Mouse (Mus musculus) bone marrow, adult 2 months (tissue): ENCODE measurements at regions not wholly inside any gene's neighbourhood (a gene's known extent, or its start where the extent isn't known, plus 50 kb on each side); places are given as distances from the start of the nearest gene placed in this dataset.

Source experiments
- H3K27ac ChIP-seq: fragments of 200-500 bp; 2 replicates; pipeline ENCODE4 v1.5.1; 2012; ENCODE audit warnings: low read depth, mild to moderate bottlenecking, control low read depth, inconsistent platforms, low read length; ENCODE audit not compliant: control insufficient read depth, poor library complexity, insufficient read depth
- H3K4me1 ChIP-seq: fragments of 200-500 bp; 2 replicates; pipeline ENCODE4 v1.6.1; 2011; ENCODE audit warnings: low read length; ENCODE audit not compliant: control insufficient read depth, insufficient read depth
- H3K4me3 ChIP-seq: fragments of 200-500 bp; replicated peaks from 2 replicates; pipeline ENCODE3; 2011; ENCODE audit warnings: mild to moderate bottlenecking, low read depth, low read length, control low read depth; ENCODE audit not compliant: control insufficient read depth
- CTCF ChIP-seq: fragments of 200-500 bp; IDR thresholded peaks from 2 replicates; pipeline ENCODE4 v1.5.1; 2011; ENCODE audit warnings: low read length, control low read depth; ENCODE audit not compliant: control insufficient read depth, insufficient read depth
- POLR2A ChIP-seq: fragments of 200-500 bp; IDR thresholded peaks from 2 replicates; pipeline ENCODE4 v1.6.1; 2011; ENCODE audit warnings: low read depth, mild to moderate bottlenecking, control low read depth, low read length, borderline replicate concordance; ENCODE audit not compliant: control insufficient read depth
- WGBS: fragments of 180-500 bp; shearing (Covaris S2); methylation state at CpG from one replicate; pipeline ENCODE4 v1.1.7; 2018; 5-methylcytosine and 5-hydroxymethylcytosine counted together

- H3K27ac ChIP-seq, result no peak overlapping the region
- H3K4me3 ChIP-seq, result no peak overlapping the region
- TF ChIP-seq CTCF (no peak), POLR2A (no peak)
- 66% methylated on average over 5 of the region's 5 CpGs for WGBS
- H3K4me1 ChIP-seq, result no peaks in the 10 kb centered on the region
These were observed 206.7 kb upstream of the F930015N05Rik start for GRCm38 (mm10) chr11:64643171-64643570.

GRCm38 (mm10) chr11:64647938-64648337 is 211.5 kb upstream of the F930015N05Rik start:
- no peak overlapping the region for H3K4me3 ChIP-seq
- 42% methylated on average over 2 of the region's 2 CpGs for WGBS
- H3K4me1 ChIP-seq, result no peaks in the 10 kb centered on the region
- H3K27ac ChIP-seq, result no peak overlapping the region
- TF ChIP-seq POLR2A, result no peak
- TF ChIP-seq CTCF, result no peak

GRCm38 (mm10) chr11:64650571-64651282 is 214.3 kb upstream of the F930015N05Rik start:
- H3K27ac ChIP-seq, result no peak overlapping the region
- TF ChIP-seq CTCF (no peak), POLR2A (no peak)
- WGBS, result 76% methylated on average over 10 of the region's 10 CpGs

GRCm38 (mm10) chr11:64652811-64653210 is 216.4 kb upstream of the F930015N05Rik start:
- Histone ChIP-seq H3K27ac (no peak overlapping the region), H3K4me1 (no peaks in the 10 kb centered on the region)

More at GRCm38 (mm10) chr11:64650571-64651282, 214.3 kb upstream of the F930015N05Rik start:
- Histone ChIP-seq H3K4me1 (no peaks in the 10 kb centered on the region), H3K4me3 (no peak overlapping the region)

GRCm38 (mm10) chr11:64655162-64655561 is 218.7 kb upstream of the F930015N05Rik start:
- Histone ChIP-seq H3K27ac (no peak overlapping the region), H3K4me3 (no peak overlapping the region), H3K4me1 (no peaks in the 10 kb centered on the region)
- 8% methylated on average over 1 of the region's 1 CpGs for WGBS
- TF ChIP-seq CTCF (no peak), POLR2A (no peak)

More at GRCm38 (mm10) chr11:64652811-64653210, 216.4 kb upstream of the F930015N05Rik start:
- no peak for TF ChIP-seq POLR2A
- no peak for TF ChIP-seq CTCF
- H3K4me3 ChIP-seq, result no peak overlapping the region

- Histone ChIP-seq H3K4me1 (no peaks in the 10 kb centered on the region), H3K27ac (no peak overlapping the region), H3K4me3 (no peak overlapping the region)
- no peak for TF ChIP-seq CTCF
- 61% methylated on average over 6 of the region's 6 CpGs for WGBS
These were observed 226.7 kb upstream of the F930015N05Rik start for GRCm38 (mm10) chr11:64663166-64663565.

- Histone ChIP-seq H3K4me1 (no peaks in the 10 kb centered on the region), H3K4me3 (no peak overlapping the region), H3K27ac (no peak overlapping the region)
- TF ChIP-seq POLR2A, result no peak
- TF ChIP-seq CTCF, result no peak
- WGBS, result 74% methylated on average over 3 of the region's 3 CpGs
These were observed 230.6 kb upstream of the F930015N05Rik start for GRCm38 (mm10) chr11:64667010-64667409.

- Histone ChIP-seq H3K27ac (no peak overlapping the region), H3K4me3 (no peak overlapping the region), H3K4me1 (no peaks in the 10 kb centered on the region)
- WGBS, result 70% methylated on average over 7 of the region's 7 CpGs
- TF ChIP-seq POLR2A (no peak), CTCF (no peak)
These were observed 231.1 kb upstream of the F930015N05Rik start for GRCm38 (mm10) chr11:64667521-64667920.

GRCm38 (mm10) chr11:64671898-64672297 is 235.4 kb upstream of the F930015N05Rik start:
- TF ChIP-seq CTCF (no peak), POLR2A (no peak)
- WGBS, result 41% methylated on average over 3 of the region's 3 CpGs
- Histone ChIP-seq H3K27ac (no peak overlapping the region), H3K4me3 (no peak overlapping the region), H3K4me1 (no peaks in the 10 kb centered on the region)
